Mouse (Mus musculus) neural tube, embryonic 13.5 days (tissue): ENCODE results near the gene Erg. TPM values are rescaled to one million over a fixed set of nuclear protein-coding genes. Genes with fewer than 3 reads are reported as not detected.

ENCODE experiments used
- ATAC-seq: fragments of 200-750 bp; cut with Nextera tagmentation; 2 replicates; pipeline ENCODE4 v1.8.0; 2017; ENCODE audit warnings: low read depth, mild to moderate bottlenecking, moderate TSS enrichment, moderate library complexity
- H3K27ac ChIP-seq: fragments of 300-500 bp; sonication (generic); replicated peaks from 2 replicates; pipeline ENCODE4 v1.5.1; 2015; ENCODE audit warnings: moderate library complexity, mild to moderate bottlenecking, inconsistent platforms
- H3K27me3 ChIP-seq: fragments of 300-500 bp; sonication (generic); 2 replicates; pipeline ENCODE4 v1.6.1; 2015; ENCODE audit warnings: mild to moderate bottlenecking, inconsistent platforms
- H3K36me3 ChIP-seq: fragments of 300-500 bp; sonication (generic); 2 replicates; pipeline ENCODE4 v1.6.1; 2015; ENCODE audit warnings: mild to moderate bottlenecking, inconsistent platforms
- H3K4me1 ChIP-seq: fragments of 300-500 bp; sonication (generic); replicated peaks from 2 replicates; pipeline ENCODE4 v1.6.1; 2015; ENCODE audit warnings: inconsistent platforms
- H3K4me2 ChIP-seq: fragments of 300-500 bp; sonication (generic); 2 replicates; pipeline ENCODE4 v1.6.1; 2015; ENCODE audit warnings: inconsistent platforms, mild to moderate bottlenecking, moderate library complexity
- H3K4me3 ChIP-seq: fragments of 300-500 bp; sonication (generic); 2 replicates; pipeline ENCODE4 v1.5.1; 2015; ENCODE audit warnings: mild to moderate bottlenecking, inconsistent platforms
- H3K9ac ChIP-seq: fragments of 300-500 bp; sonication (generic); 2 replicates; pipeline ENCODE4 v1.6.1; 2015; ENCODE audit warnings: moderate library complexity, mild to moderate bottlenecking, inconsistent platforms
- H3K9me3 ChIP-seq: fragments of 300-500 bp; sonication (generic); 2 replicates; pipeline ENCODE4 v1.6.1; 2016; ENCODE audit warnings: inconsistent platforms
- WGBS: fragments of 180-500 bp; shearing (Covaris S2); methylation state at CpG from one replicate; pipeline ENCODE4 v1.1.7; 2015; 5-methylcytosine and 5-hydroxymethylcytosine counted together
- polyA plus RNA-seq: library from polyadenylated mRNA; unstranded; fragments of >200 nt; fragmentation: Nextera tagmentation; extraction: Ambion mirVana; gene quantifications from 2 replicates; pipeline ENCODE4 v1.2.1, GENCODE M21; 2015

Erg gene
- polyA plus RNA-seq, 1 experiment from 2014 or later = 3.3 TPM

DNA sequence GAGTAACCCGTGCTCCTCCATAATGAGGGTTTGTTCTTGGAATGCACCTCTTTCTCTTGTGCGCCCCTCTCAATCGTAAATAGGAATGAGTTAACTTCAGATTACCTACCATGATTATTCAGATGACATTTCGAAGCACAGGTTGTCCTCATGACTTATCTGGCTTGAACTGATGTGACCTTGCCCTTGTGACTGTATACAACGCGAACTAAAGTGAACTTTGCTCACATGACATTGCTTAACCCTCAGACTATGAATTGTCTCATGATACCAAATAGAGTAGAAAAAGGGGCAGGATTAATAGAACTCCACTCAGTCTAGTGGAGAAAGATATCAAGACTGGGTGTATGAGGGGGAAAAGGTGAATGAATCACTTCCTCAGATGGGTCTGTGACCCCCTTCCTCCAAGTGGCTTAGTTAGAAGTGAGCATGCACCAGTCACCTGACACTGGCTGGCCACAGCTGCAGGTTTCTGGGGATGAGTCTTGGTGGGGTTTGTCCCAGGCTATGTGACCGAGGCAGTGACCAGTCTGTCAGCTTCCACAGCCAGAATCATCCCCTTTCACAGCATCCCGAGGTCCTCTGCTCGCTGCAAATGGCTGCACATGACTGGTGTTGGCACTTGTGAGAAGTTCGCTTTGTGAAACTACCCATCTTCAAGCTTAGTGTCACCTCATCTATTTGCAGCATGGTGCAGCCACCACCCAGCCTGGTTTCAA is 89.7 kb downstream of the Erg start:
- no peaks in the 10 kb centered on the region for H3K27me3 ChIP-seq
- no peak overlapping the region for H3K4me2 ChIP-seq
- no peak overlapping the region for H3K9ac ChIP-seq
- H3K4me1 ChIP-seq = no peaks in the 10 kb centered on the region
- WGBS = 86% methylated on average over 10 of the region's 10 CpGs
- no peak overlapping the region for H3K4me3 ChIP-seq
- no peaks in the 10 kb centered on the region for H3K9me3 ChIP-seq
- no peaks in the 10 kb centered on the region for H3K36me3 ChIP-seq
- no peak overlapping the region for H3K27ac ChIP-seq
- ATAC-seq = no peak

DNA sequence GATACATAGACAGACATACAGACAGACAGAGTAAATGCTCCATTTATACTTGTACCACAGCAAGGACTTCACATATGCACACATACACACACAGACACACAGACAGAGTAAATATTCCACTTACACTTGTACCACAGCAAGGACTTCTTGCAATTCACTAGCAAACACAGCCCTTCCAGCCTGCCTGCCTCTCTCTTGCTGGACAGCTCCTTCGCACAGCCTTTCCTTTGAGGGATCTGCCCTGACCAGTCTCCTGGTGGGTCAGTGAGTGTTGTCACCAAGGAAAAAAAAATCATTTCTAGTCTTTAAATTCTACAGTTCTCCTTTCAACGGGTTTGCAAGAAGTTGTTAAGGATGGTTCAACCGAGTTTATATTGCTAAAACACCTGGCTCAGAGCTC is 92.3 kb downstream of the Erg start:
- Histone ChIP-seq H3K27ac (no peak overlapping the region), H3K4me2 (no peak overlapping the region), H3K9me3 (no peaks in the 10 kb centered on the region), H3K4me3 (no peak overlapping the region), H3K27me3 (no peaks in the 10 kb centered on the region), H3K4me1 (no peaks in the 10 kb centered on the region), H3K9ac (no peak overlapping the region), H3K36me3 (no peaks in the 10 kb centered on the region)
- ATAC-seq = no peak
- 69% methylated on average over 3 of the region's 3 CpGs for WGBS

DNA sequence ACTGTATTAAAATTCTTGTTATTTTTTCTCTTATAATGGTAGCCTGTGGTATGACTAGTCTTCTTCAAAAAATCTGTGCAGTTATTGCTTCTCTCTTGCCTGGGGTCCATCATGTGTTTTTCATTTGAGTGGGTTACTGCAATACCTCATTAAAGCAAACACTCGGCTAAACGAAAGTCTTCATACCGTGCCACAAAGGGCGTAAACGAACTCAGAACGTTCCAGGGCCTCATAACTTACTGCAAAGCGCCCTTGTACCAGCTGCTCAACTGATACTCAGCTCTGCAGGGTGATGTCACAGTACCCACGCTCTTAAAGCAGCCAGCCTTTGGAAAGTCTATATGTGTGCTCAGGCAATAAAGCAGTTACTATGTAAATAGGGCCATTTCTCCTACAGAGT is 93.1 kb downstream of the Erg start:
- no peaks in the 10 kb centered on the region for H3K36me3 ChIP-seq
- no peaks in the 10 kb centered on the region for H3K9me3 ChIP-seq
- H3K9ac ChIP-seq = no peak overlapping the region
- 70% methylated on average over 8 of the region's 8 CpGs for WGBS
- H3K4me1 ChIP-seq = no peaks in the 10 kb centered on the region
- H3K4me2 ChIP-seq = no peak overlapping the region
- no peaks in the 10 kb centered on the region for H3K27me3 ChIP-seq
- no peak for ATAC-seq
- no peak overlapping the region for H3K4me3 ChIP-seq
- H3K27ac ChIP-seq = no peak overlapping the region

DNA sequence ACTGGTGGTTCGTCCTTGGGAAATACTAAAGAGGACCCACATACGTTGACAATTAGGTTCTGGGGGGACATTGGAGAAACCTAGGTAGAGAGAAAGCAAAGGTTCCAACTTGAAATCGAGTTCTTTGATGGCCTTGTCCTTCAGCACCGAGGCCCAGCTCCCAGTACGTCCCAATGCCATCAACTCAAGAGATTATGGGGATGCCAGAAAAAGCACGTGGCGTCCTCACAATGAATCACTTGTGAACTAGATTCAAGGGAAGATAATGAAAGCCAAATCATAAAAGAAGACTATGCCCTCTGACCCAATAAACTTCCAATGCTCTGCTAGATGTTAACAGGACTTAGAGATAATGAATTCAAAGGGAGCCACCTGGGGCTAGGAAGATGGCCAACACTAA is 94.2 kb downstream of the Erg start:
- Histone ChIP-seq H3K4me3 (no peak overlapping the region), H3K27ac (no peak overlapping the region), H3K4me1 (no peaks in the 10 kb centered on the region), H3K36me3 (no peaks in the 10 kb centered on the region), H3K4me2 (no peak overlapping the region), H3K9me3 (no peaks in the 10 kb centered on the region), H3K9ac (no peak overlapping the region), H3K27me3 (no peaks in the 10 kb centered on the region)
- no peak for ATAC-seq
- 83% methylated on average over 7 of the region's 7 CpGs for WGBS

DNA sequence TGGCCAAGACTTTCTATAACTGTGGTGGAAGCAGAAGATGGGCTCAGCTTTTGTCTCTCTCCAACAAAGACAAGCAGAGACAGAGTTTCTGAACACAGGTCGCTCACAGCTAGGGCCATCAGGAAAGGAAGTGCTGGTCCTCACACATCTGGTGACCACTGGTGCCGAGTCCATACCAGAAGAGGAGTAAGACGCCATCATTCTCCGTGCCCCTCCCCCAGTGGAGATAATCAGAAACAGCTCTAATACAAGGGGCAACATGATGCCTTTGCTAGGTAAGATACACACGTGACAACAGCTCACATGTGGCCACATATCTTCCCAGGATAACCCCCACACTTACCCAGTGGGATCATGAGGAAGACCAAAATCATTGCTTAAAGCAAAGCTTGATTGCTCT is 96.0 kb downstream of the Erg start:
- Histone ChIP-seq H3K27ac (no peak overlapping the region), H3K9me3 (no peaks in the 10 kb centered on the region), H3K9ac (no peak overlapping the region), H3K4me2 (no peak overlapping the region), H3K36me3 (no peaks in the 10 kb centered on the region), H3K4me3 (no peak overlapping the region), H3K27me3 (no peaks in the 10 kb centered on the region), H3K4me1 (no peaks in the 10 kb centered on the region)
- no peak for ATAC-seq
- WGBS = 74% methylated on average over 5 of the region's 5 CpGs

DNA sequence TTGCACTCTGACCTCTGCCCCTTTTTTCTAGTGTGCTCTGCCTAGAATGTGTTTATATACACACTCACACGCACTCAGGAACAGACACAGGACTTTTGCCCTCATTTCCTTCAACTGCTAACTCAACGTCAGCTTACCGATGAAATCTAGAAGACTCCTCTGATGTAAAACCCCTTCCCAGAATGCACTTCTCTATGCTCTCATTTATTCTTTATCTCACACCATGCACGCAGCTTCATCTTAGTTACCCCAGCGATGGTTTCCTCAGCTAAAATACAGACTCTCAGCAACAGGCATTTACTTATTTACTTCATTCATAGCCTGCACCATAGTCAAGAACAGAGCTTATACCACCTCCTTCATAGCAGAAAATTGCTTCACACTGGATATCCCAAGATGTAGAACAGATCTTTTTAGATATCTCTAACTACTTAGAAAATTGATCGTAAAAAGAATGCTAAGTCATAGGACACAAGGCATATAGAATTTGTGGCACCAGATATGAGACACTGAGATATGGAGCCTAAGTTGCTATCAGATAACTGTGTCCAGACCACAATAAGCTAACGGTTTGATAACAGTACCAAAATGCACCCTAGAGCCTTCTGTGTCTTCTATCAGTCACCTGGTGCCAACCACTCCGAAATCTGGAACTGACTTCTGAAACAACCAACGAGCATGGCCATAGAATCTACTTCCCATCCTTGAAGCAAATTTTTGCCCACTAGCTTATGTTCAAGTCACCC is 98.6 kb downstream of the Erg start:
- Histone ChIP-seq H3K4me2 (no peak overlapping the region), H3K27ac (no peak overlapping the region), H3K36me3 (no peaks in the 10 kb centered on the region), H3K27me3 (no peaks in the 10 kb centered on the region), H3K4me3 (no peak overlapping the region), H3K4me1 (no peaks in the 10 kb centered on the region), H3K9ac (no peak overlapping the region), H3K9me3 (no peaks in the 10 kb centered on the region)
- WGBS = 81% methylated on average over 9 of the region's 9 CpGs
- no peak for ATAC-seq

DNA sequence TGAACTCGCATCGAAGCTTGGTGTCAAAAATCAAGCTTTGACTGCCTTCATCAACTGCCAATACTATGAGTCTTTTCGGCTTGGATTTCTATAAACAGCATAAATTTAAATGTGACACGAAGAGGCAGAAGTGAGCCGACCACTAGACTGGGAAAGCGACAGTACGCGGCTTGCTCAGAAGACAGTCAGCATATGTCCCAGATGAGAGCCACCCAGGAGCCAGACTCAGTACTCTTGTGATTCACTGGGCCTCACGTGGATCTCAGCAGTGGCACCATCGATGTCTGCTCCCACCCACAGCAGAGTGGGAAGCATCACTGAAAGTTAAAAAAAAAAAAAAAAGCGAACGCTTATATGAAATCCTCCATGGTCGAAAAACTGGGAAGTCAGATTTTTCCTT is 105.2 kb downstream of the Erg start:
- Histone ChIP-seq H3K36me3 (no peaks in the 10 kb centered on the region), H3K27ac (no peak overlapping the region), H3K4me3 (no peak overlapping the region), H3K4me2 (no peak overlapping the region), H3K9ac (no peak overlapping the region), H3K9me3 (no peaks in the 10 kb centered on the region), H3K27me3 (no peaks in the 10 kb centered on the region), H3K4me1 (no peaks in the 10 kb centered on the region)
- WGBS = 92% methylated on average over 13 of the region's 13 CpGs
- no peak for ATAC-seq

DNA sequence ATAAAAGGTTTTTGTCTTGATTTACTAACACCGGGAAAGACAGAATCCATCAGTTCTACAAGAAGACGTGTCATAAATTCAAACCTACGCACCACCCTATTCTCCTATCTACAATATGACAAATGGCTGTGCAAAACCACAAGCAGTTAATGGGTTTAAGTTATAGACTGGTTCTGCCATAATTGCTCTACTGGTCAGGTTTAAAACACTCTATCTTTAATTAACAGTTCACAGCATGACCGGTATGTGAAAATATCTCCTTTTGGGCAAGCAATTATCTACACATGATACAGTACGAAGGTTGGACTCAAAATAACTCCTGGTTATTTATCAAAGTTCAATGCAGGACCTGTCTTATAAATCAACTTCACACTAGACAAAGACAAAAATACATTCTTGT is 107.8 kb downstream of the Erg start:
- no peak overlapping the region for H3K27ac ChIP-seq
- H3K9me3 ChIP-seq = no peaks in the 10 kb centered on the region
- H3K9ac ChIP-seq = no peak overlapping the region
- no peaks in the 10 kb centered on the region for H3K4me1 ChIP-seq
- no peaks in the 10 kb centered on the region for H3K36me3 ChIP-seq
- no peak overlapping the region for H3K4me2 ChIP-seq
- WGBS = 70% methylated on average over 5 of the region's 5 CpGs
- ATAC-seq = no peak
- H3K4me3 ChIP-seq = no peak overlapping the region
- no peaks in the 10 kb centered on the region for H3K27me3 ChIP-seq

DNA sequence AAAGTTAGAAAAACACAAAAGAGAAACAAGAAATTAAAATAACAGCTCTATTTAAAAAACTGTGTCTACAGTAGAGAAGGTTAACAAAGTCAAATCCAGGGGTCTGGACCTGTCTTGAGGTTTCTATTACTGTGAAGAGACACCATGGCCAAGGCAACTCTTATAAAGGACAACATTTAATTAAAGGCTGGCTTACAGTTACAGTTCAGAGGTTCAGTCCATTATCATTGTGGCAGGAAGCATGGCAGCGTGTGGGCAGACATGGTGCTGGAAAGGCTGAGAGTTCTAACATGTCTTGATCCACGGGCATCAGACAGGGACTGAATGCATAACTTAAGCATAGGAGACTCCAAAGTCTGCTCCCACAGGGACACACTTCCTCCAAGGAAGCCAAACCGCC is 111.4 kb downstream of the Erg start:
- Histone ChIP-seq H3K36me3 (no peaks in the 10 kb centered on the region), H3K9ac (no peak overlapping the region), H3K27me3 (no peaks in the 10 kb centered on the region), H3K4me3 (no peak overlapping the region), H3K9me3 (no peaks in the 10 kb centered on the region), H3K4me2 (no peak overlapping the region), H3K4me1 (no peaks in the 10 kb centered on the region), H3K27ac (no peak overlapping the region)
- WGBS = 88% methylated on average over 3 of the region's 3 CpGs
- no peak for ATAC-seq

DNA sequence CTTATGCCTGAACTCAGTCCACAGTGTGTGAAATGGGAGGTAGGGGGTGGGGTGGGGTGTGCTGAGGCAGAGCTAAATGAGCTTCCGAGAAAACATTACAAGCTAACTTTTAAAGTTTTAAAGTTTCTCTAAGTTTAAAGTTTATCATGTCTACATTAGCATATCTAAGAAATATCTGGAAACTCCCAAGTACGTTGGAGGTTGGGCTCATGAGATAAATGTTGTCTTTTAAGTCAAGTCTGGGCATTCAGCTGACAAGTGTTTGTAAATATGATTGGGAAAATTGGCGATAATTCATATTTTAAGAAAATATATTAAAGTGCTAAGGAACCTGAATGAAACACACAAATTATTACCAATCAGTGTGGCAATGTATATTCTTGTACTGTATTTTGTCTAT is 112.4 kb downstream of the Erg start:
- H3K4me2 ChIP-seq = no peak overlapping the region
- H3K27ac ChIP-seq = no peak overlapping the region
- H3K36me3 ChIP-seq = no peaks in the 10 kb centered on the region
- no peak overlapping the region for H3K9ac ChIP-seq
- no peak for ATAC-seq
- no peaks in the 10 kb centered on the region for H3K9me3 ChIP-seq
- no peaks in the 10 kb centered on the region for H3K4me1 ChIP-seq
- WGBS = 85% methylated on average over 3 of the region's 3 CpGs
- H3K27me3 ChIP-seq = no peaks in the 10 kb centered on the region
- no peak overlapping the region for H3K4me3 ChIP-seq

DNA sequence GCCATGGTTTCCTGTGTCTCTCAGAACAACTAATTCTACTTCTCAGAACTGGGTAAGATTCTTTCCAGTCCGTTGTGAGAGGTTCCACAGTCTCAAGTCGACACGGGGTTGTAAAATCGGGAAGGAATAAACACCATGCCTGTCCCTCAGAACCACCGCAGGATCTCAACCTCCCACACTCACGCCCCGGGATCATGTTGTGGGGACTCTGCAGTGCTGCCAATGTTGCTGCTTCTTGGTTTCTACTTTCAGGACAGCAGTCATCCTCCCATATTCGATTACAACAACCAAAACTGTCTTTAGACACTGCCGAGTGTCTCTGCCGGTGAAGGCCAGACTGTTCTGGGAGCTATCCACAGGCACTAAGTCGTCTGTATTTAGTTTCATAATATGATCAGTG is 113.6 kb downstream of the Erg start:
- Histone ChIP-seq H3K9me3 (no peaks in the 10 kb centered on the region), H3K27ac (no peak overlapping the region), H3K36me3 (no peaks in the 10 kb centered on the region), H3K4me2 (no peak overlapping the region), H3K27me3 (no peaks in the 10 kb centered on the region), H3K4me3 (no peak overlapping the region), H3K9ac (no peak overlapping the region), H3K4me1 (no peaks in the 10 kb centered on the region)
- 84% methylated on average over 11 of the region's 11 CpGs for WGBS
- no peak for ATAC-seq

DNA sequence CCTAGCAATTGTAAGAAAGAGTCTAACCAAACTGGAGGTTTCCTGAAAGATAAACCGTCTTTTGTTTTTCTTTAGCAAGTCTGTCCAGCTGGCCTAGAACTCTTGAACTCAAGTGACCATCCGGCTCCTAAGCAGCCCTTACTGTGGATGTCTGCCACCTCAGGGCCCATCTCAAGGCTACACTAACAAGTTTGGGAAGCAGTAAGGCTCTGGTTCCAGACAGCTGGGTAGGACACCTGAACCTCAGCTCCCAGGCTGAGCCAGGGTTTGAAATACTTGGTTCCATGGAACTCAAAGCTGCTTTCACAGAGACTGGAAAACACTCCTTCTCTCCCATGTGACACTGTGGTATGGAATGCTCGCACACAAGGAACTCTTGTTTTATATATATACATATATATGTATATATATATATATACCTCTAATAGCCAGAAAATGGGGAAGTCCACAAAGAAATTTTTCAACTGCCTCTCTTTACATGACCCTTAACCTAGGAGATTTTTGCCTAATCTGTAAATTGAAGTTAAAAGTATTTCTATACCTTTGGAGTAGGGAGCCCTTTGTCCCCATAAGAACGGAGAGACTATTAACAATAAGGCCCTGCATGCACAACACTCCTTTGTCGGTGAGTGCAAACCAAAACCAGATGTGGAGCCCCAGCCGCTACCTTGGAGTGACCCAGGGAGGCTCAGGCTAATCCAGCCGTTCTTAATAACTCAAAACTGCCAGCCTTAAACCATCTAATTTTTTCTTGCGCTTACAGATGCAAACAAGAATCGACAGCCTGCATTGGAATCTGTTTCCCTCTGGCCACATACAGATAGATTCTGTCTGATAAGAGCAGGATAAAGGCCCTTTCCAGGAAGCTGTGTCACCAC is 116.9 kb downstream of the Erg start:
- Histone ChIP-seq H3K36me3 (no peaks in the 10 kb centered on the region), H3K4me1 (no peaks in the 10 kb centered on the region), H3K4me3 (no peak overlapping the region), H3K9ac (no peak overlapping the region), H3K9me3 (no peaks in the 10 kb centered on the region), H3K27me3 (no peaks in the 10 kb centered on the region), H3K4me2 (no peak overlapping the region), H3K27ac (no peak overlapping the region)
- WGBS = 84% methylated on average over 9 of the region's 9 CpGs
- no peak for ATAC-seq
